Mouse (Mus musculus) adrenal gland, postnatal 14 days (tissue): Measurements from ENCODE around the gene 1700040F15Rik. TPM values are rescaled to one million over a fixed set of nuclear protein-coding genes. Genes with fewer than 3 reads are reported as not detected.
"Not testable (repeated sequence)": the region's sequence is repeated elsewhere in the genome, so short reads cannot be mapped to it uniquely, and the experiment has no call there.

Source experiments
- DNase-seq: peaks from one replicate; pipeline ENCODE4 v3.0.0; 2021; ENCODE audit warnings: mixed read lengths
- long read RNA-seq, 2 experiments: library from polyadenylated mRNA; stranded (forward); transcript quantifications; one replicate each; pipeline ENCODE4 v2.0.0; 2021
- total RNA-seq: library from RNA; stranded (reverse); gene quantifications from 2 replicates; pipeline ENCODE4 v1.2.3, GENCODE M21; 2021

1700040F15Rik gene
- total RNA-seq, result not detected in 2 replicates
- long read RNA-seq, experiment 1, result 0 reads
- long read RNA-seq, experiment 2, result 0 reads

DNA sequence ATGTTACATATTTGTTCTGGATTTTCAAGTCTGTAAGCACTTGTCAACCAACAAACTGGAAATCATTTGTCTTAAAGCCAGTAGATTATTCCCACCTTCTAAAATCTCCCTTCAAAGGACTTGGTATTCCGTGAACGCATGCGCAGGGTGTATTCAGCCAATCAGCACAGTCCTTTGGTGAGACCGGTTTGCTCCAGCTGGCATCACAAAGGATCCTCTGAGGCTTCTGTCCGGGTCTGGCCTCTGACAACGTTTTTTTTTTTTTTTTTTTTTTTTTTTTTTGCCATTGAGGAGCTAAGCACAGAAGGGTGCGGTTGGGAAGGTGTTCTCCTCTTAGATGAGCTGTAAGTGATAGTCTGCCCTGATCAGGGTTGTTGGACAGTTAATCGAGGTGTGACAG, at the start of gene 1700040F15Rik:
1700040F15Rik (plus strand) TSS at position 301 of the 400 bp plus-strand sequence.
- not testable (repeated sequence) for DNase-seq
